Mouse (Mus musculus) intestine, embryonic 14.5 days (tissue): Measurements from ENCODE around the gene Fhad1. TPM values are rescaled to one million over a fixed set of nuclear protein-coding genes. Genes with fewer than 3 reads are reported as not detected.
A peak's percentile ranks its signal among the peaks of the same experiment; 100 is the strongest.

ENCODE experiments used
- ATAC-seq: fragments of 200-750 bp; cut with Nextera tagmentation; replicated peaks from 2 replicates; pipeline ENCODE4 v1.8.0; 2017; ENCODE audit warnings: low read depth, moderate number of reproducible peaks, moderate TSS enrichment, moderate library complexity; ENCODE audit not compliant: low FRiP score, low TSS enrichment
- DNase-seq: peaks from one replicate; pipeline ENCODE4 v3.0.0-alpha.2; 2018; ENCODE audit warnings: low spot score
- H3K27ac ChIP-seq: fragments of 300-500 bp; sonication (generic); 2 replicates; pipeline ENCODE4 v1.5.1; 2014; ENCODE audit warnings: low read depth, mild to moderate bottlenecking, control low read depth
- H3K27me3 ChIP-seq: fragments of 300-500 bp; sonication (generic); replicated peaks from 2 replicates; pipeline ENCODE4 v1.6.1; 2014; ENCODE audit warnings: low read length, control low read depth; ENCODE audit not compliant: control insufficient read depth, insufficient read depth
- H3K36me3 ChIP-seq: fragments of 300-500 bp; sonication (generic); 2 replicates; pipeline ENCODE4 v1.6.1; 2014; ENCODE audit warnings: low read length, control low read depth; ENCODE audit not compliant: control insufficient read depth, insufficient read depth
- H3K4me1 ChIP-seq: fragments of 300-500 bp; sonication (generic); replicated peaks from 2 replicates; pipeline ENCODE4 v1.6.1; 2014; ENCODE audit warnings: low read length, control low read depth, mixed read lengths; ENCODE audit not compliant: control insufficient read depth, insufficient read depth
- H3K4me2 ChIP-seq: fragments of 300-500 bp; sonication (generic); 2 replicates; pipeline ENCODE4 v1.6.1; 2014; ENCODE audit warnings: low read length
- H3K4me3 ChIP-seq: fragments of 300-500 bp; sonication (generic); 2 replicates; pipeline ENCODE4 v1.5.1; 2014; ENCODE audit warnings: low read depth, low read length, control low read depth, mixed read lengths
- H3K9ac ChIP-seq: fragments of 300-500 bp; sonication (generic); 2 replicates; pipeline ENCODE4 v1.6.1; 2014; ENCODE audit warnings: mild to moderate bottlenecking, low read length
- H3K9me3 ChIP-seq: fragments of 300-500 bp; sonication (generic); 2 replicates; pipeline ENCODE4 v1.6.1; 2016; ENCODE audit warnings: low read length, control low read depth; ENCODE audit not compliant: control insufficient read depth
- whole genome bisulfite sequencing: fragments of 180-500 bp; shearing (Covaris S2); extraction: QIAGEN DNeasy Blood & Tissue Kit; methylation state at CpG from one replicate; pipeline ENCODE4 v1.1.7; 2014; 5-methylcytosine and 5-hydroxymethylcytosine counted together
- polyA plus RNA-seq: library from polyadenylated mRNA; unstranded; fragments of >200 nt; fragmentation: Nextera tagmentation; extraction: Ambion mirVana; gene quantifications from 2 replicates; pipeline ENCODE4 v1.2.1, GENCODE M21; 2014

The Fhad1 gene
- polyA plus RNA-seq, 1 experiment from 2014 or later: 1.8 TPM

GRCm38 (mm10) chr4:141859351-141859750, 155.5 kb downstream of the Fhad1 start:
- Histone ChIP-seq H3K27ac (no peak overlapping the region), H3K4me1 (peaks cover 10% of the 10 kb centered on the region), H3K9me3 (no peaks in the 10 kb centered on the region), H3K4me3 (no peak overlapping the region), H3K9ac (no peak overlapping the region), H3K4me2 (no peak overlapping the region), H3K27me3 (no peaks in the 10 kb centered on the region), H3K36me3 (peaks cover 28% of the 10 kb centered on the region)
- 93% methylated on average over 14 of the region's 14 CpGs for WGBS
- DNase-seq (no peak), ATAC-seq (no peak)

GRCm38 (mm10) chr4:141858501-141858900, 156.4 kb downstream of the Fhad1 start:
- 76% methylated on average over 20 of the region's 20 CpGs for WGBS
- no peak overlapping the region for H3K4me3 ChIP-seq
- H3K4me1 ChIP-seq: peaks cover 10% of the 10 kb centered on the region
- peaks cover 28% of the 10 kb centered on the region for H3K36me3 ChIP-seq
- peaks cover under 1% of the 10 kb centered on the region; the same call in 1 of the 2 replicates for H3K9me3 ChIP-seq
- no peak overlapping the region for H3K4me2 ChIP-seq
- H3K27me3 ChIP-seq: no peaks in the 10 kb centered on the region
- no peak for ATAC-seq
- no peak overlapping the region for H3K9ac ChIP-seq
- no peak for DNase-seq
- H3K27ac ChIP-seq: no peak overlapping the region

GRCm38 (mm10) chr4:141857422-141857930, 157.4 kb downstream of the Fhad1 start:
- peaks cover 28% of the 10 kb centered on the region for H3K36me3 ChIP-seq
- H3K9me3 ChIP-seq: peaks cover 6% of the 10 kb centered on the region; the same call in 1 of the 2 replicates
- peak overlapping the region; percentile 38; the same call in 1 of the 2 replicates for H3K27ac ChIP-seq
- H3K4me3 ChIP-seq: no peak overlapping the region
- DNase-seq (peak; percentile 95), ATAC-seq (peak; percentile 55)
- no peak overlapping the region for H3K9ac ChIP-seq
- peaks cover 10% of the 10 kb centered on the region for H3K4me1 ChIP-seq
- H3K27me3 ChIP-seq: no peaks in the 10 kb centered on the region
- 18% methylated on average over 10 of the region's 10 CpGs for WGBS
- H3K4me2 ChIP-seq: no peak overlapping the region

- peaks cover 5% of the 10 kb centered on the region; the same call in 1 of the 2 replicates for H3K4me1 ChIP-seq
- no peak overlapping the region for H3K9ac ChIP-seq
- DNase-seq (peak; percentile 70), ATAC-seq (no peak)
- H3K9me3 ChIP-seq: peaks cover 6% of the 10 kb centered on the region; the same call in 1 of the 2 replicates
- no peaks in the 10 kb centered on the region for H3K36me3 ChIP-seq
- H3K27ac ChIP-seq: no peak overlapping the region
- no peak overlapping the region for H3K4me2 ChIP-seq
- 81% methylated on average over 9 of the region's 9 CpGs for WGBS
- no peaks in the 10 kb centered on the region for H3K27me3 ChIP-seq
- H3K4me3 ChIP-seq: no peak overlapping the region
Observed at GRCm38 (mm10) chr4:141853437-141853836, 161.4 kb downstream of the Fhad1 start.

- DNase-seq (no peak), ATAC-seq (no peak)
- Histone ChIP-seq H3K9ac (no peak within 1 kb of the TSS), H3K9me3 (no peaks in the 10 kb centered on the region), H3K4me3 (no peak within 1 kb of the TSS), H3K36me3 (no peaks in the 10 kb centered on the region), H3K4me2 (no peak within 1 kb of the TSS), H3K27ac (no peak within 1 kb of the TSS), H3K4me1 (no peaks in the 10 kb centered on the region), H3K27me3 (no peaks in the 10 kb centered on the region)
- WGBS: 78% methylated on average over 6 of the region's 6 CpGs
Observed at GRCm38 (mm10) chr4:141845999-141846398, 168.9 kb downstream of the Fhad1 start, which contains the start of gene Ctrc. Gene Ctrc (minus strand): TSS chr4:141846359.

Other genes with a start within 250 kb of the Fhad1 start
- 4.4 and 4.5 TPM in 2 replicates for gene Dnajc16, start 224.2 kb downstream of the Fhad1 start, polyA plus RNA-seq
- 19.3 and 20.0 TPM in 2 replicates for gene Casp9, start 221.5 kb downstream of the Fhad1 start, polyA plus RNA-seq
- gene Cela2a, start 188.9 kb downstream of the Fhad1 start, polyA plus RNA-seq: 6.9 TPM in 1 of 2 replicates, not detected in the other
- gene Ctrc, start 168.7 kb downstream of the Fhad1 start, polyA plus RNA-seq: not detected in 2 replicates
- 59.4 and 75.6 TPM in 2 replicates for gene Efhd2, start 140.2 kb downstream of the Fhad1 start, polyA plus RNA-seq
- gene Tmem51, start 69.2 kb upstream of the Fhad1 start, polyA plus RNA-seq: 42.9 and 45.5 TPM in 2 replicates
- 13.7 and 14.7 TPM in 2 replicates for gene Kazn, start 224.3 kb upstream of the Fhad1 start, polyA plus RNA-seq